Mouse (Mus musculus): Measurements from ENCODE around the gene Arfgap2.

Arfgap2 gene

DNA sequence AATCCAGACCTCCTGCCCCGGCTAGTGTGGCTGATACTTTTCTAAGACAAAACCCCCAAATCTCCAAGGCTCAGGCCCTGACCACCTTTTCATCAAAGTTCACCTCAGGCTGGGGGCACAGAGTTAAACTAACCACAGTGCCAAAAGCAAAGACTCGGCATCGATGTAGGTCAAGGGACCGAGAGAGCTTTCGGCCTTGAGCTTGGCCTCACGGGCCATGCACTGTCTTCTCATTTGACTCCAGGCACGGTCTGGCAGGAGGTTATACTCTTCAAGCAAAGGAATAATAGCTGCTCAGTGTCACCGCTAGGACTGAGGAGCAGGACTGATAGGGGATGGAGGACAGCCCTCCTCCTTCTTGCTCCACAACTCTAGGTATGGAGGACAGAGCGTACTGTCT is 41.2 kb downstream of the Arfgap2 start:
- DNase-seq (ENCODE audit: extremely low spot score, low spot score) = no peak

DNA sequence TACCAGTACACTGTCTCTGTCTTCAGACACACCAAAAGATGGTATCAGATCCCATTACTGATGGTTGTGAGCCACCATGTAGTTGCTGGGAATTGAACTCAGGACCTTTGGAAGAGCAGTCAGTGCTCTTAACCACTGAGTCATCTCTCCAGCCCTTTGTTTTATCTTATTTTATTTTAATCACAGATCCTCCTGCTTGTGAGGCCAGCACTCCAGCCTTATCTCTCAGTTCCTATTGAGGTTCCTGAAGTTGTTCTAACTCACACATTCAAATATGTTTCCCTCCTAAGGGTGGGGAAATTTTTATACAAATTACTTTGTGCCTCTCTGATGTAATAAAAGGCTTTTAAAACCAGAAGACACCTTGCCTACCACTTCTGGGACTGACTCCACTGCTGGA is 41.8 kb downstream of the Arfgap2 start:
- no peak for DNase-seq (ENCODE audit: extremely low spot score, low spot score)

DNA sequence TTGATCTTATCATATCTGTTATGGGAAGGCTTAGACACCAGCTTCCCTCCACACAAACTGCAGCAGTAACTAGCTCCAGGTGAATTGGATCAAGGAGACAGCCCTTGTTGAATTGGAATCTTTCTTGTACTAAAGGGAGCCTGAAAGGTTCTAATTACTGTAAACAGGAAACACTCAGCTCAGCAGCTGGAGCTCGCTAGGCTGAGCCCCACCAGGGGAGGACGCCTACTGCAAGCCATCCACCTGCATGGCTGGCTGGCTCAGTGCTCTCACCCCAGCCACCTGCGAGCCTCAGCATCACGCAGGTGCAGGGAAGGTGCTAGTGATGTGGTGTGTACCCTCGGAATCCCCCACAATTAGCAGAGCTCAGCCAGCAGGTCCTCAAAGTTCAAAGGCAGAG is 43.9 kb downstream of the Arfgap2 start:
- DNase-seq (ENCODE audit: extremely low spot score, low spot score) = no peak

DNA sequence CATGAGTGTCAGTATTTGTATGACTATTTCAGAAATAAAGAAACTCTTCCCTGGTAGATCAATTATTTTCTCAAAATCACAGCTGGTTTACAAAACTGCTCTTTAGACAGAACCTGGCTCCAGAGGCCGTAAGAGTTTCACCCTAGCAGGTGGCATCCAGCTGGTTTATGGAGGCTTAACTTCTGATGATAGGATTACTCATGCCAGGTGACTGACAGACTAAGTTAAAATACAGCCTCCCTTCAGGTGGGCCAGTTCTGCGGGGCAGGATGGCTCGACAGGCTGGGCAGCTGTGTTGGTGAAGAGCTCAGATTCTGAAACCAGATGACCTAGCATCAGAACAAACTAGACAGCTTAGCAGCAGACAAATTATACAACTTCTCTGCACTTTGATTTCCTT is 44.8 kb downstream of the Arfgap2 start:
- DNase-seq (ENCODE audit: extremely low spot score, low spot score) = no peak

DNA sequence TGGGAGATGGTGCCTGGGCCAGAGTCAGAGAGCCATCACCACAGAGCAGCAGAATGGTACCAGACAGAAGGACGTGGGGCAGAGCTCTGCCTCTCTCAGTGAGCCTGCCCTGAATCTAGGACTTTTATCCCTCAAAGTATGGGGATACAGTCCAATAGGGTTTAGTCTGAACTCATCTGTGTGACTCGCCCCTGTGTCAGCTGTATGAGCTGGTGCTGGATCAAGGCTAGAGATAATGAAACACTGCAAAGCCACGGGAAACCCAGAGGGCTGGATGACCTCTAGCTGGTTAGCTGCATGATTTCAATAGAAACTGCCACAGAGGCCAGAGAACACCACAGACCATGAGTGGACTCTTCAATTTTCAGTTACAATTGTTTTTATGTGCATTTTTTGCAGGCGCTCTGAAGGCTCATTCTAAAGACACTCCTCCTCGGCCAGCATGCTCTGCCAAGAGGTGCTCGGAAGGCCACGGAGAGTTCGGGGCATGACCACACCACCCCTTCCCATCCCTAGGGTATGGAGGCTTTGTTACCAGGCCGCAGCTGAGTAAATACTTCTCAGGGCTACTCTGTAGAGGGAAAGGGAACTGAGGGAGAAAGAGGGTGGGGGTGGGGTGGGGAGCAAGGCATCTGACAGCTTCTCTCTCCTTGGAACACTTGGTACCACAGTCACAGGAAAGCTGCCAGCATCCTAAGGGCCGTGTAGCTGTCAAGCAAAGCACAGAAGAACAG is 48.0 kb downstream of the Arfgap2 start:
- peak; percentile 25 for DNase-seq (ENCODE audit: extremely low spot score, low spot score)

DNA sequence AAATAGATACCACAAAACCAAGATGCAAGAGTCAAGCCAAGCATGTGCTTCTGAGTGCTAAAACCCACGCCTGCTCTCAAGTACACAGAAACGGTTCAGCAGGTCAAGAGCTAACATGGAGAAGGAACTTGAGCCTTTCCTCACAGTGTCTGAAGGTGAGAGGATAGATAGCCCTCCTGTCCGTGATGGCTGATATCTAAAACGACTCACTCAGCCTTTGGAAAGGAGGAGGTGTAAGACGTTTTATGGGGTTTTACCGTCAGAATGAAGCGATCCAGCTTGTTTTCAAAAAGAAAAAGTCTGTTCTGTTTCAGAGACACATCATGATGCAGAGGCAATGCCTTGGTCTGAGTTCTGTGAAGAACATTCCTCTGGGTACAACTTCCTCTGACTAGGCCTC is 49.4 kb downstream of the Arfgap2 start:
- DNase-seq (ENCODE audit: extremely low spot score, low spot score) = no peak

DNA sequence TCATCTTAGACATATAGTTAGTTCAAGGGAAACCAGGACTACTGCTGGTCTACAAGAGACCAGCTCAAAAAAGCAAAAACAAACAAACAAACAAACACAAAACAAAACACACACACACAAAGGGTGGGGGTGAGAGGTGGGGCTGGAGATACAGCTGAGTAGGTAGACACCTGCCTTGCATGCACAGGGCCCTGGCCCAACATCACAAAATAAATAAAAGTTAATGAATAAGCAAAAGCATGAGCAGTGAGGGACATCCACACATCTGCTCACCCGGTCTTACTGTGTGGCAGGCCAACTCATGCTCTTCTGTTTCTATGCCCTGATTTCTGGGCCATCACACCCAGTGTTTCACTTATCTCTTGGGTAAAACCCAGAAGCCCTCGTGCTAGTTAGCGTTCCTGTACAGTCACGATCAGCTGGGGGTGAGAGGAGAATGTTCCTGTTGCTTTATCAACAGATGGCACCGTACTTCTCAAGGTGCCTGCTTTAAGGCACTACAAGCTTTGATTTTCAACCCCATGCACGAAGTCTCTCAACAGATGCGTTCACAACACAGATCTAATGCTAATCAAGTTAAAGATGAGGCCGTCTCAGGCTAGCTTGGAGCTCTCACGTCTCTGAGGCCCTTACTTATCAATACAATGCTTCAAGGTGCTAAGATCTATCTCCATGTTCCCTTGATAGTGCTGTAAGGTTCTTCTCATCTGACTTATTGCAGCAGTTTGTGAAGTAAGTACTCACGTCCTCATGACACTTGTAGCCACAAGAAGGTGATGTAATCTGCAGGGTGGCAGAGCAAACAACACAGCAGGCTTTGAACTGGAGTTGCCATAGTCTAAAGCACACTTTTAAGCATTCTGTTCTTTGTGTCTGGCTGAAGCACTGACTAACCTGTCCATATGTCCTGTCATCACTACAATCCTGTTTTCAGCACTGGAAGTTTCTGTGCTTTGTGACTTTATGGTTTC is 56.1 kb downstream of the Arfgap2 start:
- no peak for DNase-seq (ENCODE audit: extremely low spot score, low spot score)

DNA sequence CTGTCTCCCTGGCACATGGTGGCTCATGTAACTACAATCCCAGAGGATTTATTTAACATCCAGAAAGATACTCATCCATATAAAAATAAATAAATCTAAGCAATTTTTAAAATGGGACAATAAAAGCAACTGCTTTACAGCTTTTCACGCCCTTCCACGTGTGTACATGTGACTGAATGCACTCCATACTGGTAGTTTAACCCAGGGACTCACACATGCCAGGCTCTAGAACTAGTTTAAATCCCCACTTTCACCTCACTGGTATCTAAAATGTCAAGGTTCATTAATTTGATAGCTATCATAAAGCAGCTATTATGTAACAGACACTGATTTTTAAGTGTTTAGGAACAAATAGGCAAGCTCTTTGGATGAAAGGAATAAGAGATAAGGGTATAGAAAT is 57.1 kb downstream of the Arfgap2 start:
- DNase-seq (ENCODE audit: extremely low spot score, low spot score) = no peak

DNA sequence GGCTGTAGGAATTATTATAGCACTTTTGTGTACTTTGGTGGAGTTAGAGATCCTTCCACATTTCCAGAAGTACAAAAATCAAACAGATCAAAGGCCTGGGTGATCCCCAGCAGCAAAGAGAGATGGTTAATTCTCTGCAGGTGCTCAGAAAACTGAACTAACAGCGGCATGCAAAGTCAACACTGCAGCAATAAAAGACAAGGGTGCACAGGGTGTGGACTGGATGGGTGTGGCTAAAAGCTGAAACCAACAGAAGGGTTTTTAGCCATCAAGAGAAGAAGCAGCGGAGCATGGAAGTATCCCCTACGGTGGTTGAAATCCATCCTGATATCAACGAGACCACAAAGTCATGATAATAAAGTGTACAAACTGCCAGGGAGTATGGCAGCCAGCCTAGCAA is 57.7 kb downstream of the Arfgap2 start:
- no peak for DNase-seq (ENCODE audit: extremely low spot score, low spot score)

DNA sequence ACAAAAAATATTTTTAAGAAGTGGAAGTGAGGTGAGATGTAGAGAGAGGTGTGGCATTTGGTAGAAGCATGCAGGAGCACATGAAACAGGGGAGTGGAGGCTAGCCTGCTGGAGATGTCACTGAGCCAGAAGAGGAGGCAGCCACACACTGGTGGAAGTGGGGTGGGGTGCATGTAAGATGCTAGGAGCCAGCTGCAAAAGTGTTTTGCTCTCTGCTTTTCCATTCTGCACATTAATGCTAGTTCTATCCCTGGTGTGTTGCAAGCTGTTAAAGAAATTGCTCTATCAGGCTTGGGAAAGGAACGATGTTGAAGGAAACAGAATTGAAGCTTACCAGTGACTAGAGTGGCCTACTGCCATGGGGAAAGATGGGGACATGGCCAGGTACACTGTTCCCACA is 59.6 kb downstream of the Arfgap2 start:
- DNase-seq (ENCODE audit: extremely low spot score, low spot score) = no peak

DNA sequence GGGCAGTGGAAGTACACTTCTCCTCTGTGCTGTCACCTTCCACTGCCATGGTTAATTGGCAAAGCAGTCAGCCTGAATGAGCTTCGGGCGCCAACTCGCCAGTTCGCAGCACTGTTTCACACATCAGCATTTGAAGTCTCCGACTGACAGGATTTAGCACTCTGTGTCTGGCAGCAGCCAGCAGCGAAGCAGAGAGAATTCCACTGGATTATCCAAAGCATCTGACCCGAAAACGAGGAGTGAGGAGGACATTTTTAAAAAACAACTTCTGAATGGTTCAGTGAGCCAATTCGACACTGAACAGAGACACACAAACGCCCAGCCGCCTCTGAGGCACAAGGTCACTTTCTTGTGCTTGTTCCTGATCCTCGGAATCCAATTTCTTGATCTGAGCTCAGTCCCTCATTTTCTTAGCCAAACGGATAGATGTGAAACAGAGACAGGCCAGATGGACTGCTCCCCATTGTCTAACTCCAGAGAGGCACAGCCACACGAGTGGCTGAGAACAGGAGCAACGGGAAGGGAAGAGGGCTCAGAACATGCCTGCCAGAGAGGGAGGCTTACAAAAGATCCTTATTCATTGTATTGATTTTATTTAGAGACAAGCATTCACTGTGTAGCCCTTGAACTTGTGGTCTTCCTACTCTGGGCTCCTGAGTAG is 60.1 kb downstream of the Arfgap2 start:
- DNase-seq (ENCODE audit: extremely low spot score, low spot score) = no peak

All from neural tube, embryonic 10.5 days (tissue).